20 mouse cellular contexts compared by ENCODE assay signal in genomic region chr11:46083405-46083804, GRCm38 (mm10). TPM values are rescaled to one million over a fixed set of nuclear protein-coding genes. Genes with fewer than 3 reads are reported as not detected.
DNase-seq lines count a peak whose midpoint lies in the region; ATAC-seq and TF ChIP-seq lines count a peak whose summit lies in the region.
"Had no signal": no experiment of that assay in that cellular context is flagged by ENCODE, and none has a peak within 500 bp of the region (broad histone marks: within the 10 kb centered on the region; RNA-seq: fewer than 3 reads in every experiment).

No protein-coding gene starts in this region.

- ATAC-seq in liver, embryonic 15.5 days (ENCODE audit: insufficient read depth), result no peak
- ATAC-seq: hindbrain, postnatal 0 days; midbrain, embryonic 15.5 days had no signal

- H3K9ac ChIP-seq in heart, adult 2 months (ENCODE audit: low read depth, low read length), result no peak overlapping the region
- H3K9ac ChIP-seq in liver, embryonic 15.5 days, result no peak overlapping the region
- H3K9ac ChIP-seq: embryonic facial prominence, embryonic 12.5 days; lung, embryonic 15.5 days; midbrain, embryonic 15.5 days; stomach, embryonic 15.5 days had no signal

- H3K27ac ChIP-seq in heart, adult 2 months, result peak overlapping the region; percentile 75
- peak overlapping the region; percentile 10; the same call in 1 of the 2 replicates for H3K27ac ChIP-seq in liver, embryonic 15.5 days (replicated peaks)
- H3K27ac ChIP-seq in bone marrow, adult 2 months (ENCODE audit: control insufficient read depth, insufficient read depth, low read depth, low read length, poor library complexity), result peak overlapping the region; percentile 42; the same call in 1 of the 2 replicates
- H3K27ac ChIP-seq: embryonic facial prominence, embryonic 12.5 days; hindbrain, postnatal 0 days; midbrain, embryonic 15.5 days; stomach, embryonic 15.5 days had no signal

- peaks cover 26% of the 10 kb centered on the region for H3K4me1 ChIP-seq in heart, adult 2 months (ENCODE audit: control insufficient read depth, insufficient read depth, low read length)
- peaks cover 37% of the 10 kb centered on the region for H3K4me1 ChIP-seq in liver, embryonic 15.5 days (replicated peaks)
- H3K4me1 ChIP-seq in bone marrow, adult 2 months (ENCODE audit: control insufficient read depth, insufficient read depth, low read length), result peaks cover 4% of the 10 kb centered on the region; the same call in 1 of the 2 replicates
- H3K4me1 ChIP-seq: embryonic facial prominence, embryonic 12.5 days; megakaryocyte, embryonic 14.5 days; midbrain, embryonic 15.5 days had no signal

- H3K79me2 ChIP-seq in heart, adult 2 months (replicated peaks; ENCODE audit: control insufficient read depth, insufficient read depth, low read length), result peaks cover 3% of the 10 kb centered on the region

- 26% methylated on average over 3 of the region's 3 CpGs for WGBS in heart, adult 2 months
- 33% methylated on average over 3 of the region's 3 CpGs for WGBS in liver, embryonic 15.5 days (ENCODE audit: insufficient replicate concordance)
- 24% methylated on average over 3 of the region's 3 CpGs for WGBS in bone marrow, adult 2 months

- H3K4me3 ChIP-seq in heart, adult 2 months, result no peak overlapping the region
- H3K4me3 ChIP-seq in liver, embryonic 15.5 days (replicated peaks), result no peak overlapping the region
- no peak overlapping the region for H3K4me3 ChIP-seq in bone marrow, adult 2 months (replicated peaks; ENCODE audit: control insufficient read depth, low read depth, low read length)
- H3K4me3 ChIP-seq: embryonic facial prominence, embryonic 12.5 days; lung, embryonic 15.5 days; megakaryocyte, embryonic 14.5 days; midbrain, embryonic 15.5 days; stomach, embryonic 15.5 days had no signal

- H3K36me3 ChIP-seq in heart, adult 2 months (ENCODE audit: control insufficient read depth, insufficient read depth, low read length), result peaks cover 53% of the 10 kb centered on the region
- no peaks in the 10 kb centered on the region for H3K36me3 ChIP-seq in liver, embryonic 15.5 days (replicated peaks)
- H3K36me3 ChIP-seq: embryonic facial prominence, embryonic 12.5 days; midbrain, embryonic 15.5 days; stomach, embryonic 15.5 days had no signal

- no peak overlapping the region for H3K4me2 ChIP-seq in liver, embryonic 15.5 days
- H3K4me2 ChIP-seq: embryonic facial prominence, embryonic 12.5 days; lung, embryonic 15.5 days; midbrain, embryonic 15.5 days; stomach, embryonic 15.5 days had no signal

- no peak for TF ChIP-seq CTCF in heart, adult 2 months (IDR thresholded peaks at IDR 0.05)
- TF ChIP-seq CTCF in bone marrow, adult 2 months (IDR thresholded peaks at IDR 0.05; ENCODE audit: control insufficient read depth, insufficient read depth, low read length), result no peak

- no peaks in the 10 kb centered on the region for H3K9me3 ChIP-seq in liver, embryonic 15.5 days (replicated peaks)
- H3K9me3 ChIP-seq: embryonic facial prominence, embryonic 12.5 days; lung, embryonic 15.5 days; megakaryocyte, embryonic 14.5 days; midbrain, embryonic 15.5 days; stomach, embryonic 15.5 days had no signal

- intact Hi-C loops in heart, adult 2 months (cut with DNase I), result no loop called here
- intact Hi-C loops in heart, postnatal 25 days (cut with DNase I), result no loop called here

- no peak for DNase-seq in heart, adult 2 months
- DNase-seq in heart, postnatal 25 days (ENCODE audit: low spot score), result no peak
- DNase-seq in liver, result no peak
- DNase-seq in naive thymus-derived CD4-positive, alpha-beta T cell, adult 2 months (ENCODE audit: low read depth), result peak; percentile 63
- no peak for DNase-seq in layer of hippocampus, postnatal 36 days
- DNase-seq: adrenal gland, postnatal 25 days; cerebellum, adult 2 months; gastrocnemius, postnatal 25 days; heart, postnatal 10 days; kidney, adult 2 months; kidney, postnatal 36 days; thymus, postnatal 14 days had no signal

- no peak for TF ChIP-seq POLR2A in heart, adult 2 months (IDR thresholded peaks at IDR 0.05; ENCODE audit: insufficient read depth, low read depth, low read length)
- TF ChIP-seq POLR2A in bone marrow, adult 2 months (IDR thresholded peaks at IDR 0.05; ENCODE audit: borderline replicate concordance, control insufficient read depth, low read depth, low read length), result no peak

- H3K27me3 ChIP-seq in heart, adult 2 months (ENCODE audit: control insufficient read depth, insufficient read depth, low read length), result no peaks in the 10 kb centered on the region
- H3K27me3 ChIP-seq in liver, embryonic 15.5 days, result no peaks in the 10 kb centered on the region
- H3K27me3 ChIP-seq: embryonic facial prominence, embryonic 12.5 days; lung, embryonic 15.5 days; megakaryocyte, embryonic 14.5 days; midbrain, embryonic 15.5 days; stomach, embryonic 15.5 days had no signal

- TF ChIP-seq EP300 in heart, adult 2 months (IDR thresholded peaks at IDR 0.05; ENCODE audit: insufficient read depth, low read depth, low read length), result no peak

RNA-seq across cellular contexts. Expression of gene Adam19, which starts 27.6 kb away (rescaled TPM):
- total RNA-seq in heart, adult 2 months (2021), result 10 to 100 TPM; 21.9 to 63.9 TPM
- 17.7 and 32.1 TPM in 2 replicates for polyA plus RNA-seq in heart, adult 2 months (2012; rRNA removed)
- 10 to 100 TPM; 36.2 to 78.2 TPM for total RNA-seq in heart, postnatal 25 days (2021)
- 0.93 and 0.98 TPM in 2 replicates for polyA plus RNA-seq in liver, embryonic 15.5 days (2015; fragmentation: Nextera tagmentation; extraction: Ambion mirVana)
- 6.1 and 17.6 TPM in 2 replicates for polyA plus RNA-seq in bone marrow, adult 2 months (2011; ENCODE audit: insufficient read depth, insufficient read length, low replicate concordance, missing spikeins)
- 10 to 100 TPM; 13.8 to 14.6 TPM for total RNA-seq in layer of hippocampus, postnatal 36 days (2021)

RNA-seq across cellular contexts. Expression of gene Gm12166, which starts 31.3 kb away (rescaled TPM):
- 1 to 10 TPM; 1.2 to 1.6 TPM for total RNA-seq in heart, adult 2 months (2021)
- polyA plus RNA-seq in heart, adult 2 months (2012; rRNA removed), result 4.4 and 4.6 TPM in 2 replicates
- 1 to 10 TPM; 1.6 to 1.9 TPM for total RNA-seq in heart, postnatal 25 days (2021)
- polyA plus RNA-seq in liver, embryonic 15.5 days (2015; fragmentation: Nextera tagmentation; extraction: Ambion mirVana), result 3.4 TPM in 2 replicates
- 11.6 and 31.7 TPM in 2 replicates for polyA plus RNA-seq in bone marrow, adult 2 months (2011; ENCODE audit: insufficient read depth, insufficient read length, low replicate concordance, missing spikeins)
- 1 to 10 TPM; 1.9 to 2.0 TPM for total RNA-seq in layer of hippocampus, postnatal 36 days (2021)

Comparison
In these comparisons a context has a peak if more than half of its experiments do, and no peak if none do; other contexts are left out.
1. H3K27ac ChIP-seq: peak in every context shown above with its lines; median percentile 75 in heart, adult 2 months; 42 in bone marrow, adult 2 months; 10 in liver, embryonic 15.5 days.